Mouse (Mus musculus): ENCODE results near the gene Tbk1. TPM values are rescaled to one million over a fixed set of nuclear protein-coding genes. Genes with fewer than 3 reads are reported as not detected.

Tbk1 gene
- polyA plus RNA-seq, 1 experiment from 2014 or later, result 36.8 TPM

DNA sequence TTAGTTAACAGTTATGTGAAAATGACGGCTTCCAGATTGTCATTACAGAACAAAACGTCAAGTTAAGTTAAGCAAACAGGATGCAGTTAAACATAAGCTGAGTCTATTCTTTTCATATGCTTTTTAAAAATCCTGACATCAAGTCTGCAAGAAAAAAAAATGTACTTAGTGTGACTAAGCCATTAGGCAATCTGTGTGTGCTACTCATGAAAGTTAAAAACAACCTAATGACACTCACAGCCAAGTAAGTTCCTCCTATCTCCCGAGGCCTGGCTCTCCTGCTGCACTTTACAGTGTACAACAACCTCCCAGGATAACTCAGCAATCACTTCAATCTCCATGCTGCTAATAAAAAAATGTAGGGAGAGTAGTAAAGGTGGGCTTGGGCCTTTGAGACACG, 17.0 kb upstream of the Tbk1 start:
- Histone ChIP-seq H3K36me3 (ENCODE audit: control insufficient read depth, insufficient read depth, low read length) (peaks cover 54% of the 10 kb centered on the region), H3K4me3 (ENCODE audit: low read length) (no peak overlapping the region), H3K9me3 (ENCODE audit: control insufficient read depth, low read length) (no peaks in the 10 kb centered on the region), H3K27me3 (replicated peaks; ENCODE audit: control insufficient read depth, insufficient read depth, low read length) (no peaks in the 10 kb centered on the region), H3K9ac (ENCODE audit: low read depth, low read length) (no peak overlapping the region), H3K4me1 (ENCODE audit: control insufficient read depth, insufficient read depth, low read length) (no peaks in the 10 kb centered on the region), H3K4me2 (ENCODE audit: low read depth, low read length) (no peak overlapping the region), H3K27ac (ENCODE audit: low read length) (no peak overlapping the region)
- WGBS, result 89% methylated on average over 4 of the region's 4 CpGs
- ATAC-seq, result no peak

DNA sequence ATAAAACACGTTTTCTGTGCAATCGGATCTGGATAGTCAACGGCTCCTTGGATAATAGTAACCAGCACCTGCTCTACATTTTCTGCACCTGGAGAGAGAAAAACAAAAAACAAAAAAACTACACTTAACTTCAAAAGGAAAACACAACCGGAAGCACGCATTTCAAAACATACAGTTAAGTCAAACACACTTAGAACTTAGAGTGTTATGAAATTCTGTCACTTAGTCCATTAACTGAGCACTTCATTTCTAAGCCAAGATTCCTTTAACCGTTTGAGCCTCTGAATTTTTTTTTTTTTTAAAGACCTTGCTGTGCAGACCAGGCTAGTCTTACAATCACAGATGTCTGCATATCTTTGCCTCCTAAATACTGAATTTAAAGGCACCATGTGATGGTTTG, 14.7 kb upstream of the Tbk1 start:
- Histone ChIP-seq H3K4me3 (ENCODE audit: low read length) (no peak overlapping the region), H3K27me3 (replicated peaks; ENCODE audit: control insufficient read depth, insufficient read depth, low read length) (no peaks in the 10 kb centered on the region), H3K27ac (ENCODE audit: low read length) (no peak overlapping the region), H3K36me3 (ENCODE audit: control insufficient read depth, insufficient read depth, low read length) (peaks cover 38% of the 10 kb centered on the region), H3K4me2 (ENCODE audit: low read depth, low read length) (no peak overlapping the region), H3K9ac (ENCODE audit: low read depth, low read length) (no peak overlapping the region), H3K9me3 (ENCODE audit: control insufficient read depth, low read length) (no peaks in the 10 kb centered on the region), H3K4me1 (ENCODE audit: control insufficient read depth, insufficient read depth, low read length) (no peaks in the 10 kb centered on the region)
- no peak for ATAC-seq
- 81% methylated on average over 6 of the region's 6 CpGs for WGBS

DNA sequence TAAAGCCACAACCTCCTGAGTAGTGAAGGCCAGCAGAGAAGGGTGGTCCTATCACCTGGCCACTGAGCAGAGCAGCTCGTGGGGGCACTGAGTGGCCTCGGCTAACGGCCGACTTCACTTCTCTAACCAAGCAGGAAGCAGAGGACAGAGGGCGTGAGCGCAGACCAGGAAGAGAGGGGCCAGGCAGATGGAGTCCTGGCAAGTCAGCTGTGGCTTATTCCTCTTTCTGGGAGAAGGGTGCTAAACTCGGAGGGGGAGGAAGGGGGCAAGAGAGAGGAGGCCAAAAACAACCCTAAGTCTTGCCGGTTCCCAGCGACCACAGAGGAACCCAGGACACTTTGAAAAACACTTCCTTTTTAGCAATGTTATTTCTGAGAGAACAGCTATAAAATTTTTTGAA, 10.0 kb upstream of the Tbk1 start:
- Histone ChIP-seq H3K4me3 (ENCODE audit: low read length) (no peak overlapping the region), H3K27me3 (replicated peaks; ENCODE audit: control insufficient read depth, insufficient read depth, low read length) (no peaks in the 10 kb centered on the region), H3K9me3 (ENCODE audit: control insufficient read depth, low read length) (no peaks in the 10 kb centered on the region), H3K4me2 (ENCODE audit: low read depth, low read length) (no peak overlapping the region), H3K36me3 (ENCODE audit: control insufficient read depth, insufficient read depth, low read length) (peaks cover 16% of the 10 kb centered on the region), H3K9ac (ENCODE audit: low read depth, low read length) (no peak overlapping the region), H3K27ac (ENCODE audit: low read length) (no peak overlapping the region), H3K4me1 (ENCODE audit: control insufficient read depth, insufficient read depth, low read length) (no peaks in the 10 kb centered on the region)
- no peak for ATAC-seq
- 82% methylated on average over 9 of the region's 9 CpGs for WGBS

DNA sequence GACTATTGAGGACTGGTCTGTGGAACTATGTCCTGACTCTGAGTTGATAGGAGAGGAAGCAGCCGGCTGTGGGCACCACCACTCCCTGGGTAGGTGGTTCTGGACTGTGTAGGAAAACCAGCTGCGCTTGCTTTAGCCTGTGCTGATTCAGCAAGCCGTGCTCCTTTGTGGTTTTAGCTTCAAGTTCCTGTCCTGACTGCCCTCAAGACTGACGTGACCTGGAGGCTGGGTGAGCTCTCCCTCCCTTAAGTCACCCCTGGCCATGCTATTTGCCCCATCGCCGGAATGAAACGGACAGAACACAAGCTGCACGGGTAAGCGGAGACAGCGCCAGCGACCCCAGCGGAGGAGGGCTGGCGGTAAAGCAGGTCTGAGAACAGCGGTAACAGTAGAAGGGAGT, 4.5 kb upstream of the Tbk1 start:
- Histone ChIP-seq H3K27me3 (replicated peaks; ENCODE audit: control insufficient read depth, insufficient read depth, low read length) (no peaks in the 10 kb centered on the region), H3K36me3 (ENCODE audit: control insufficient read depth, insufficient read depth, low read length) (peaks cover 6% of the 10 kb centered on the region), H3K4me1 (ENCODE audit: control insufficient read depth, insufficient read depth, low read length) (no peaks in the 10 kb centered on the region), H3K9ac (ENCODE audit: low read depth, low read length) (no peak overlapping the region), H3K27ac (ENCODE audit: low read length) (no peak overlapping the region), H3K9me3 (ENCODE audit: control insufficient read depth, low read length) (no peaks in the 10 kb centered on the region), H3K4me2 (ENCODE audit: low read depth, low read length) (no peak overlapping the region), H3K4me3 (ENCODE audit: low read length) (no peak overlapping the region)
- WGBS, result 86% methylated on average over 14 of the region's 14 CpGs
- ATAC-seq, result no peak

DNA sequence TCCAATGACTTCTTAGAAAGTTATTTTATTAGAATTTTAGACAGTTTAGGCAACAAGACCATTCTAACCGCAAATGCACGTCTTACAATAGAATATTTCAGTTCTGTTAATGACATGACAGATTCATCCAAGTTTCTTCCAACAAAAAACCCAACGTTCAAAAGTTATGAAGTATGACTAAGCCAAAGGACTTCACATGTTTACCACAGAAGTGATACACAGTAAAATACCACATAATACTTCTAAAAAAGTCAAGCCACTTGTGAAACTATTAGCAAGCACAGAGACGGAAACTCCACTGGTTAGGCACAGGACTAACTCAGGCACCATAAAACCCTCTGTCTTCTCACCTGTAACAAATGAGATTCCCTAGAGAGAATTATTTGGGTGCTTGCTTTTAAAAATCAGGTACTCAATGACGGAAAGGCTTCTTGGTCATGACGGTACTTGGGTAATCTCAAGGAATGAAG, 819 bp upstream of the Tbk1 start:
- 62% methylated on average over 6 of the region's 6 CpGs for WGBS
- Histone ChIP-seq H3K27me3 (replicated peaks; ENCODE audit: control insufficient read depth, insufficient read depth, low read length) (no peaks in the 10 kb centered on the region), H3K4me3 (ENCODE audit: low read length) (peak overlapping the region; percentile 89), H3K27ac (ENCODE audit: low read length) (no peak overlapping the region; the same call in 1 of the 2 replicates), H3K36me3 (ENCODE audit: control insufficient read depth, insufficient read depth, low read length) (peaks cover 15% of the 10 kb centered on the region), H3K4me1 (ENCODE audit: control insufficient read depth, insufficient read depth, low read length) (0 out of 2 replicates have a peak, but pooled peaks cover 6% of the 10 kb centered on the region), H3K4me2 (ENCODE audit: low read depth, low read length) (peak overlapping the region; percentile 58), H3K9me3 (ENCODE audit: control insufficient read depth, low read length) (no peaks in the 10 kb centered on the region), H3K9ac (ENCODE audit: low read depth, low read length) (peak overlapping the region; percentile 92)
- no peak for ATAC-seq

DNA sequence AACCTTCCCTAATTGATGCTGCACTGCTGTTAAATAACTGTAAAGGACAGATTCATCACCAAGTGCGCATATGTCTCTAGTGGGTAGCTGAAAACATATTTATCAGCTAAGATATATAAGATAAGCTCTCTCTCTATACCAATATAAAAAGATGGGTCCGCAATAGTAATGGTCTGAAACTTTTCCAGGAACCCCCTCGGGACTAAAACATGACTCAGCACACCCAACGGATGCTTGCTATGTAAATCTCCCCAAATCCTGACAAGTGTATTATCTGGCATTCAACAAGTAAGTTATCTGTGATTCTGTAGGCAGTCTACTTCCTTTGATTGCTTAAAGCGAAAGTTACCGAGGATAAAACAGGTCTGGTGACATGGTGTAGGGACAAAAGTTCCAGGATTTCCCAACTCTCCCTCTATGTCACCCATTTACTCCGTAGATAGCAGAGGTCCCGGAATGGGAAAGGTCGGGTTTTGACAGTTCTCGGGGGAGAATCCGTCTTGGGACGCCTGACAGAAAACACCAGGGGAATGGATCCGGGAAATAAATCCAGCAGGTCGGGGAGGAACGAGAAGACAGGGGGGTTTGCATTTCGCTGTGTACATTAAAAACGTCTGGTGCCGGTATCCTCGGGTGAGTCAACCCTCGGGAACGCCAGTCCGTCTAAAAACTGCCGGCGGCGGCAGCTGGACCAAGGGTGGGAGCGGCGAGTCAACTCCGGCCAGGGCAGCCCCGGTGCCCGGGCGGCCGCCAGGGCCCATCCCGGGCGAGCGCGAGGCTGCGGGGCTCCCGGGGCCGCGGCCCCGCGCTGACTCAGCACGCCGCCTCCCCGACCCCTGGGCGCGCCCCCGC, 570 bp downstream of the Tbk1 start:
- Histone ChIP-seq H3K9ac (ENCODE audit: low read depth, low read length) (peak overlapping the region; percentile 92), H3K27me3 (replicated peaks; ENCODE audit: control insufficient read depth, insufficient read depth, low read length) (no peaks in the 10 kb centered on the region), H3K4me3 (ENCODE audit: low read length) (peak overlapping the region; percentile 89), H3K36me3 (ENCODE audit: control insufficient read depth, insufficient read depth, low read length) (peaks cover 21% of the 10 kb centered on the region), H3K4me2 (ENCODE audit: low read depth, low read length) (peak overlapping the region; percentile 55), H3K27ac (ENCODE audit: low read length) (peak overlapping the region; percentile 90), H3K4me1 (ENCODE audit: control insufficient read depth, insufficient read depth, low read length) (0 out of 2 replicates have a peak, but pooled peaks cover 6% of the 10 kb centered on the region), H3K9me3 (ENCODE audit: control insufficient read depth, low read length) (no peaks in the 10 kb centered on the region)
- ATAC-seq, result peak; percentile 70
- 3% methylated on average over 42 of the region's 48 CpGs for WGBS

DNA sequence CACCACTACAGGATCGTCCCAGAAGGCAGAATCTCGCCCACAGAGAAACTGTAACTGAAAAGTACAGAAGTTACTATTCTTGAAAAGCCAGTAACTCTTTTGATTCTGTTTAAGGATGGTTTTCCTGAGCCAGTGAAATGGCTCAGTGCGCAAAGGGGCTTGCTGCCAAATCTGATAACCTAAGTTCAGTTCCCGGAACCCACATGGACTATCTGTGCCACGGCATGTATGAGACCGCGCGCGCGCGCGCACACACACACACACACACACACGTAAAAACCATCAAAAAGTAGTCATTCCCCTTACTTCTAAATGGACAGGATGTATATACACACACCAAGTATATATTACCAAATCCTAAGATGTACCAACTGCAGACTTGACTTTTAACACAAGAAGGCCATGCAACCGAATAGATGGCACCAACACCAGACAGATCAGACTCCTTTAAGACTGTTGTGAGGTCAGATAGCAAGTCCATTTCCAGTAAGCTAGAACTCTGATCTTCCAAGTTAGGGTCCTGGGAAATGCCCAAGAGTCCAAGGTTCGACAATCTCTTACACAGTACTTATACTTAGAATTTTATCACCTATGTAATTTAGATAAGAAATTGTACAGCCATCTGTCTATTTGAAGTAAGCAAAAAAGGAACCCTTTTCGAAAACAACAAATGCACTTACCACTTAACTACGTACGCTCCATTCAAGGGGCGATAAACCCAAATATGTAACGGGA, 1.4 kb downstream of the Tbk1 start:
- peak; percentile 54 for ATAC-seq
- Histone ChIP-seq H3K4me2 (ENCODE audit: low read depth, low read length) (peak overlapping the region; percentile 55), H3K4me3 (ENCODE audit: low read length) (peak overlapping the region; percentile 89), H3K27ac (ENCODE audit: low read length) (no peak overlapping the region), H3K27me3 (replicated peaks; ENCODE audit: control insufficient read depth, insufficient read depth, low read length) (no peaks in the 10 kb centered on the region), H3K4me1 (ENCODE audit: control insufficient read depth, insufficient read depth, low read length) (0 out of 2 replicates have a peak, but pooled peaks cover 6% of the 10 kb centered on the region), H3K9ac (ENCODE audit: low read depth, low read length) (no peak overlapping the region), H3K36me3 (ENCODE audit: control insufficient read depth, insufficient read depth, low read length) (peaks cover 22% of the 10 kb centered on the region), H3K9me3 (ENCODE audit: control insufficient read depth, low read length) (no peaks in the 10 kb centered on the region)
- WGBS, result 74% methylated on average over 20 of the region's 20 CpGs

DNA sequence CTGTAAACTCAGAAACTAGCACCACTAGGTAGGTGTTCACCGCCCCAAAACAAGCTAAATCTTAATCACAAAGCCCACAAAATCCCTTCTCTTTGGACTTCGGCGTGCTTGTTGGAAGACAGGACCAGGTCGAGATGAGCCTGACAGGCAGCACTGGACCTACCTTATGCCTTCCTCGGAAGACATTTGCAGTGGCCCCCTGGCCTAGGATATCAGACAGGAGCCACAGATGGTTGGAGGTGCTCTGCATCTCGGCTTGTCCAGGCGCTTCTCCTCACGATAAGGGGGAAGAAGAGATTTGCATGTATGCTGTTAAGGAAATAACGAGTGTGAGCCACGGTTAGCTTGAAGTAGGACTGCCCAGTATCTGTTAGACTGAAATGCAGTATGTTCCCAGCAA, 2.6 kb downstream of the Tbk1 start:
- H3K4me3 ChIP-seq (ENCODE audit: low read length), result no peak overlapping the region
- 95% methylated on average over 10 of the region's 10 CpGs for WGBS
- H3K9ac ChIP-seq (ENCODE audit: low read depth, low read length), result no peak overlapping the region
- peaks cover 24% of the 10 kb centered on the region for H3K36me3 ChIP-seq (ENCODE audit: control insufficient read depth, insufficient read depth, low read length)
- no peak overlapping the region for H3K4me2 ChIP-seq (ENCODE audit: low read depth, low read length)
- H3K27me3 ChIP-seq (replicated peaks; ENCODE audit: control insufficient read depth, insufficient read depth, low read length), result no peaks in the 10 kb centered on the region
- H3K9me3 ChIP-seq (ENCODE audit: control insufficient read depth, low read length), result no peaks in the 10 kb centered on the region
- 0 out of 2 replicates have a peak, but pooled peaks cover 6% of the 10 kb centered on the region for H3K4me1 ChIP-seq (ENCODE audit: control insufficient read depth, insufficient read depth, low read length)
- no peak overlapping the region for H3K27ac ChIP-seq (ENCODE audit: low read length)
- no peak for ATAC-seq

DNA sequence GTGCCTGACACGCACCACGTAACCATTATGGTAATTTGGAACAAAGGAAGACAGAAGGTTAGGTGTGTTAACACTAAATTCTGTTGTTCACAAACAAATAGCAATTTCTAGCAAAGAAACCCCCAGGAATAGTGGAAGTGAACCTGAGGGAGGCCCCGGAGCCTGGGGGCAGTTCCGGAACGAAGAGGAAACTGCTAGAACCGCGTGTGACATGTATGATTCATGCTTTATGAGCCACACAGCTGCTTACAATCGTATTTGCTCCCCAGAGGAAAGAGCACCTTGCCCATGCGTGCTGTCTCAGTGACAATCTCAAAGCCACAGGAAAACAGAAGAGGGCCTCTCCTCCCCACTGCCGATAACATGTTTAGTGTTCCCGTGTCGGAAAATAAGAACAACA, 3.6 kb downstream of the Tbk1 start:
- H3K36me3 ChIP-seq (ENCODE audit: control insufficient read depth, insufficient read depth, low read length), result peaks cover 26% of the 10 kb centered on the region
- no peaks in the 10 kb centered on the region for H3K9me3 ChIP-seq (ENCODE audit: control insufficient read depth, low read length)
- H3K4me2 ChIP-seq (ENCODE audit: low read depth, low read length), result no peak overlapping the region
- WGBS, result 88% methylated on average over 12 of the region's 12 CpGs
- H3K27ac ChIP-seq (ENCODE audit: low read length), result no peak overlapping the region
- H3K27me3 ChIP-seq (replicated peaks; ENCODE audit: control insufficient read depth, insufficient read depth, low read length), result no peaks in the 10 kb centered on the region
- no peak overlapping the region for H3K9ac ChIP-seq (ENCODE audit: low read depth, low read length)
- H3K4me3 ChIP-seq (ENCODE audit: low read length), result no peak overlapping the region
- 0 out of 2 replicates have a peak, but pooled peaks cover 6% of the 10 kb centered on the region for H3K4me1 ChIP-seq (ENCODE audit: control insufficient read depth, insufficient read depth, low read length)
- ATAC-seq, result no peak

All from intestine, embryonic 16.5 days (tissue).